Mouse (Mus musculus) thymus, postnatal 10 days (tissue): ENCODE measurements around the gene Gm28048.

Experiments
- DNase-seq, 2 experiments: peaks; one replicate each; pipeline ENCODE4 v3.0.0; 2021; ENCODE audit warnings: low spot score in 2 of 2

Gm28048 gene

DNA sequence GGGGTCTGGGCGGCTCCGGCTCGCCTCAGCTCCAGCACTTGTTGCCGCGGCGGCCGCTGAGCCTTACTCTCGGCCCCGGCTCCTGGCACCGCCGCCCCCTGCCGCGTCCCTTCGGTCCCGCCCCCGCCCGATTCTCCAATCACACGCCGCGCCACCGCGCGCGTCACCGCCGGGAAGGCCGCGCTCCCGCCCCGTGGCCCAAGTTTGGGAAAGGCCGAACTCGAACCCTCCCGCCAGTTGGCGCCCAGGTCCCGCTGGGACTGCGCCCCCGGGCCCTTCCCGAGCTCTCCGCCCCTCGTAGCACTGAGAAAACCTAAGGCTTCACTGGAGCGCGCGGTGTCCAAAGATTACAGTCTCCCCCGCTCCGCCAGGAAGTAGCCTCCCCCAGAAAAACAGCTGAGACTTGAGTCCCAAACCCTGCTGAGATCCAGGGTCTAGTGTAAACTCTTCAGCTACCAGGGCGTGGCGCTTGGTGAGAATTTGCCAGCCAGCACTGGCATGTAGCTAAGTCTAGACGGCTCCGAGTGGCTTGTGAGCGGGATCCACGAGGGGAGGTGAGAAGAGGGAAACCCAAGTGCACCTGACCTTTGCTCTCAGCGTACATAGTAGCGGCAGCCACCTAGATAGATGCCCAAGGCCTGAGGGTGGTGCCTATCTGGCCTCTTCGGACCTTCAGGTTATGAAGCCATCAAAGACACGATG is 122.1 kb downstream of the Gm28048 start:
- peak; percentile 84 to 89 for DNase-seq

- no peak for DNase-seq
Observed at GRCm38 (mm10) chr11:22859301-22859632, 122.6 kb downstream of the Gm28048 start.

DNA sequence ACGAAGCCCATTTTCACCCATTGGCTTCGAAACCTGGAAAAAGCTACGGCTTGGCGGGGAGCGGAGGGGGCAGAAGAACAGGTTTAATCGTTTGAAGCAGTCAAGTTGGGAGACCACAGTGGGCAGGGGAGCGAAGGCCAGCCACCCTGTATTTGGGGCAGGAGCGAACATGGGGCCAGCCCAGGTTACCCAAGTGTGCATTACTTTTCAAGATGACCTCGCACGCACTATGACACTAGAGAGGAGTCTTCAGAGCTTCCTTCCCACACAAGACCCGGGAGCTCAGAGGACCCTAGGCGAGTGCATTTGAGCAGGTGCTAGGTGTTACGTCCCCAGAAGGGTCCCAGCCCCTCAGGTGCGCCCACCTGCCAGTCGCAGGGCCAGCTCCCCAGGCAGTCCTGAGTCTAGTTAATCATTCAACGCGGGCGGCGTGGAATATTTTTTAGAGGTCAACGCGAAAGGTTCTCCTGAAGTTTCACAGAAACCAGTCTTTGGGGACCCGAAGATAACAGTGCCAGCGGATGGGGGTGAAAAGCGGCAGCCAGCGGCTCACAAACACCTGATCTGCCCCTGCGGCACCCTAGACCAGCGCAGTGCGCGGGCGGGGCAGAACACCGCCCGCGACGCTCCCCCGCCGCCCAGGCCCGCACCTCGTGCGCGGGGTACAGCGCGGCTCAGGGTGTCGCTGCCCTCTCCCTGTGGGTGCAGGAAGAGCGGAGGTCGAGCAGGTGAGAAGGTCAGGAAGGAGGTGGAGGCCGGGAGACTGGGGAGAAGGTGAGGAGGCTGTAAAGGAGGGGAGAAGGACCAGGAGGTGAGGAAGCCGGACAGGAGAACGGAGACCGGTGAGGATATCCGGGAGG is 123.2 kb downstream of the Gm28048 start:
- peak; percentile 43 to 44 for DNase-seq

- peak in 1 of 2 experiments; percentile 40 for DNase-seq
Observed at GRCm38 (mm10) chr11:22857705-22858440, 124.0 kb downstream of the Gm28048 start.

DNA sequence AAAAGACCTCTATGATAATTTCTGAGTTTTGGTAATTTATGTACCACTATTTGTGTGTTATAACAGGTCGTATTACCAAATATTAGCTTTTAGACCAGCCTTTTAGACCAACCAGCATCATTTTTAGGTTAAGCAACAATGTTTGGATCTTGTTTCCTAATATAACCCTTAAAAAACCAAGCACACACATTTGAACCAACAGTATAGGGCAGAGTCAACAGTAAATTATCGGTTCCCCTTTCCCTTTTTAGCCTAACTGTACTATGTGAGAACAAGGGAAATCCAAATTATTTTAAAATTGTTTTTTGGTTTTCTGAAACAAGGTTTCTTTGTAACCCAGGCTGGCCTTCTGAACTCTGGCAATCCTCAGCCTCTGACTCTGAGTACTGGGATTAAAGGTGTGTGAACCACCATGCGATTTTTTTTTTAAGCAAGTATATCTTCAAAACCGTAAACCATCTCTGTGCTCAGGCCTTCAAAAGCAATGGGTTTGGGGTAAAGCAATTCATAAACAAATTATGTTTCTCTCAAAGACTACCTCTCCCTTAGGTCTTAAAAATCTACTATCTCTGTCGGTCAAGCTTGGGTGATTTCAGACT is 124.7 kb downstream of the Gm28048 start:
- no peak for DNase-seq

DNA sequence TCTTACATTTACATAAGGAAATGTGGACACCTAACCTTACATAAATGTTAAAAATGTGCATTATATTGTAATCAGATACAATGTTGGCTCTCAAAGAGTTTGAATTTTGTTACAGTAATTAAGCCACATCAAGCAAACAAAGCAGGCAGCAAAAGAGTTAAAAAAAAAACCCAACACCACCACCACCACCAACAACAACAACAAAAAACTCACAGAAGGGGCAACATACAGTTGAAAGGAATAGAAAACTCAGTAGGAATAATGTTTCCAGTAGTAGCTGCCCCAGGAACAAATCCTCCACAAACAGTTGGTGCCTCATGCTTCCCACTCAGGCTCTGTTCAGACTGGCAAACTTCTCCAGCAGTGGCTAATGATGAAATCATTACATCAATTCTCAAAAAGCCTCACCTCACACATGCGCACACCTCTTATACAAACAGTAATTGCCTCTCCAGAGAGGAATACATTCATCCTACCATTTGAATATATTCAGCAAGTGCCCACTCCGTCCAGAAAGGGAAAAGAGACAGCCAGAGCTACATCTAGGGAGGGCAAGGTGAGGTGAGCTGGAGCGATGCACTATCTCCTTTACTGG is 125.4 kb downstream of the Gm28048 start:
- DNase-seq, result no peak

DNA sequence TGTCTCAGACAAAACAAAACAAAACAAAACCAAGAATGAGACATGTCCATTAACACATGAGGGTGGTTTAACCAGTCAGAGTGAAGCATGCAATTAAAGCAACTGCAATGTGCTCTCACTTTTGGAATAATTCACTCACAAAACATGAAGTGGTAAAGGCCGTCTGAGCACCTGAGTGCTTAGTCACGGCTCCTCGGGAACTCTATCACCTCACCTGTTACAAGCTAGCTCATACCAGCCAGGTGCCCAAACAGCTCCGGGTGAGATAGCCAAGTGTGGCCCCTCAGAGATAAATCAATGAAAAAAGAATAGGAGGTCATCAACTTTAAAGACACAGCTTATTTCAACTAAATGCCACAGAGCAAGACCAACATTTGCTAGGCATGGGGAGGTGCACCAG is 127.3 kb downstream of the Gm28048 start:
- DNase-seq, result no peak

DNA sequence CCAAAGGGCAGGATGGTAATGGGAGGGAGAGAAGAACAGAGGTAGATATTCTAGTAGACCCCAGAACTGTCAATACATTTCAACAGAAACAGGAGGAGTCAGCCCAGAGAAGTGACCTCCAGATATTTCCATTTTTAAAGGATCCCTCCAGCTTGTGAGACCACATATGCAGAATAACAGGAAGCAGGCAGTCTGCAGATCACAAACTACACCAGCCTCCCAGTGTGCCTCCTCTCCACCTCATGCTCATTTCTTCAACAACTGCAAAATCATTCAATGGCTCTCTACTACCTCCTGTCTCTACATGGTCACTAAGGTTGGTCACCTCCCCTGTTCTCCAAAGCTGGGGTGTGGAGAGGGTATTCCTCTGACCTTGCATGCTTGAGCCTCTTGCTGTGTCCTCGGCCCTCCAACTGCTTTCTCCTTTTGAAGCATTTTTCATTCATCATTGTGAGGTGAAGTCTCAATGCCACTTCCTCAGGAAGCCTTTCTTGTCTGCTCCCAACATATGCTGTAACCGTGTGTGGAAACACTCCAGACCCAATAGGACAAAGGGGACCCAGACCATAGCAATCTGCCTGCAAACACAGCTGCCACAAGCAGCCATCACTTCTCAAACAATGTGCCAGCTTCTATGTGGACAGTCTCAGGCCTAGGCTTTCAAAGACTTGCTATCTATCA is 128.3 kb downstream of the Gm28048 start:
- peak in 1 of 2 experiments; percentile 45 for DNase-seq

DNA sequence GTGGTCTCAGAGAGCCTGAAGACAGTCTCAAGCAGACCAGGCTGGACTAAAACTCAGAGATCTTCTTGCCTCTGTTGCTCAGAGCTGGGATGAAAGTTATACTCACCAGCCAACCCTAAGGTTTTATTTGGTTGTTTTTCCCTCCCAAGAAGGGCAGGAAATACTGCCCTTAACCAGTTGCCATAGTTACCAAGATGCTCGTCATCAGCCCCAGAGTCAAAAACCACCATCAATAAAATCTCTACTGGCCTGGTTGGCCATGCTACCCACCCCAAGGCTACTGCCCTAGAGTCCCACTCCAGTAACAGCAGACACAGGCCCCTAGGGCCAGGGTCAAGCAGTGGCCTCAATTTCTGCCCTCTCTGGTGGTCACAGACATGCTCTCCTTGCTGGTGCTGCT is 129.4 kb downstream of the Gm28048 start:
- DNase-seq, result no peak

- no peak for DNase-seq
Observed at GRCm38 (mm10) chr11:22851416-22851815, 130.5 kb downstream of the Gm28048 start.

GRCm38 (mm10) chr11:22850077-22850476 is 131.8 kb downstream of the Gm28048 start:
- no peak for DNase-seq

DNA sequence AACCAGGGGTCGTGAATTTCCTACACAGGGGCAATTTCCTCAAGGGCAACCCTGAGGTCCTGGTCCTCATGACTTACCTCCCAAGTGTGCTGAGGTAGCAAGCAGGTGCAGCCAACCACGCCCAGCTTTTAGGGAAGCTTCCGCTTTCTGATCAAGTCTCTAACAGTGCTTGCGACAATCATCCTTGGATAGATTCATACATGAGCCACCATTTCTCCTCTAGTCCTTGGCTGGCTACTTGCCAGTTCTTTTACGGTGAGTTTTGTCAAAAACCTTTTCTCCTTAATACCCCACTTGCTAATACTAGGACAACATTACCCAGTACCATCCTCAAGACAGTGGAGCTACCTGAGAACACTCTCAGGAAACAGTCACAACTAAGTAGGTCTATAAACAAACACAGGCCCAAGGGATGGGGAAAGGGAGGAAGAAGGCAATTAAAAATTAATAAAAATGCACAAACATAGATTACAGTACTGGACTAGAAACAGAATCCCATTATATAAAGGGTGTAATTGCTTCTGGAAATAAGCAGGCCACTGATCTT is 133.2 kb downstream of the Gm28048 start:
- no peak for DNase-seq

DNA sequence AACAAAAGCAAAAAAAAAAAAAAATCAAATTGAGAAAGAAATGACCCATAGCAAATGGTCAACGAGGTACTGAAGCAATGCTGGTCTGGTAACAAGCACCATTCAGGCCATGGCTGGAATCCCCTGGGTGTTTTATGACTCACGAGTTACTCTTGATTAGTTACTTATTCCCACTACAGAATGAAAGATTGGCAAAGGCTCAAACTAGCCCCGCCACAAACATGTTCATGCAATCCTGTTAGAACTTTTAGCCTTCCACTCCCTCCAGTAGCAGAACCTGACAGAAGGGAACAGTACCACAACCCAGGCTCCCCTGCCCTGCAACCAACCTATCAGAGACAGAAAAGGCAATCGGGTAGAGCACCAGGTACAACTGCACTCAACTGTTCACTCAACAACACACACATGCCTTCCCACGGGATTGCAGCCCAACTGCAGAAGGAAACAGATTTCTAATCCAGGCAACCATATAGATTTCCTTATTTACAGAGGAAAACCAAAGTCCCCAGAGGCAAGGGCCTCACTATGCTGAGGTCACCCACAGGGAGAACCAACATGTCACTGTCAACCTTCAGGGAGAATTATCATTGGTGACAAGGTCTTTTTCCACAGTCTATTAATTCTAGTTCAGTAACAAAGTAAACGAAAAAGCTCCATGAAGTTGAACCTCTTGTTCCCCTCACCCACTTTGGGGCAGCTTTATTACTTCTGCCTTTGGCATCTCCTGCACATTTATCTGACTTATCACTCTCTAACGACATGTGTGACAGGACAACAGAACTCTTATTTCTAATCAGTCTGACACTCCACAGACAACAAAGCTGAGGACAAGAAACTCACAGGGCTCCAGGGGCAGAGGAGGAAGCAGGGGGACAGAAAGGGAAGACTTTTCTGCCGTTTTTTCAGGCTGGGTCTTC is 133.9 kb downstream of the Gm28048 start:
- no peak for DNase-seq

DNA sequence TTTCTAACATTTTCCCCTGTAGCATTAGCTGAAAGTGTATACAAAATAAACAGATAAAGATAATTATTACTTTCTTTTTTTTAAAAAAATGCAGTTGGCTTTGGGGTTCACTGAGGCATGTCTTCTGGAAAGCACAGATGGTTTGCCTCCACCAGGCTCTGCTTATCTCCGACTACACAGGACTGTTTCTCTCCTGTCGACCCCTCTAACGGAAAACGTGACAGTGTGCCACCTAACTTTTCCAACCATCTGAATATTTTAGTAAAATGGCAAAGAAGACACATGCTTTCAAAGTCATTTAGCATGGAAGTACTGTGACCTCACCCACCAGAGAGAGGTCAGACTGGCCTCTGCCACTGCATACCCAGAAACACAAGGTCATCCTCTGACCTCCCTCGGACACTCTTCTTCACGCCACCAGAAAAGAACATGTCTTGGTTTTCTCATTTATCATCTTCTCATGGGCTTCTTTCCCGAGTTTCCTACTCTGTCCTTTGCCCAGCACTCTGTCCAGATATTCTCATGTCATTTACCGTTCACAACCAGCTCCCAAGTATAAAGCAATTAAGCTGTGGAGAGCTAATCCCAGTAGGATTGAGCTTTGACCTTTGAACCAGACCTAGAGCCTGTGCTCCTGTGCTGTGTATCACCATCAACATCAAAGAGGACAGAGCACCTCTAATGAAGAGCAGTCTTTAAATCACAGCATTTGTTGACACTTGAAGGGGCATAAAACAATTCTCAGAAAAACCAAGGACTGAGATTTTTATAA is 134.7 kb downstream of the Gm28048 start:
- DNase-seq, result no peak

- DNase-seq, result peak in 1 of 2 experiments; percentile 51
Observed at GRCm38 (mm10) chr11:22846093-22846835, 135.6 kb downstream of the Gm28048 start.

- DNase-seq, result no peak
Observed at GRCm38 (mm10) chr11:22844754-22845718, 136.9 kb downstream of the Gm28048 start.

DNA sequence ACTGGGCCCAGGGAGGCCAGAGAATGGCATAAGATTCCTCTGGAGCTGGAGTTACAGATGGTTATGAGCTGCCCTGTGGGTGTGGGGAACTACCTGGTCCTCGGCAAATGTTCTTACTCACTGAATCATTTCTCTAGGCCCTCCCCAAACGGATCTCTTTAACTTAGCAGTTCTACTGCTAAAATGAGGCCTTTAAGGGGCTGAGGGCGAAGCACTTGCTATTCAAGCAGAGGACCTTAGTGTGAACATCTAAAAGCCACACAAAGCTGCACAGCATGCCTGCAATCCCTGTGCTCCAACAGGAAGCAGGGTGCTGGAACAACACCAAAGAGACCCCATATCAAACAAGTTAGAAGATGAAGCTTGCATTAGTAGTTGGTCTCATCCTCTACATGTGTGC is 142.4 kb downstream of the Gm28048 start:
- DNase-seq, result no peak
